Mouse (Mus musculus): Measurements from ENCODE around the gene Myrip.

Myrip gene

GRCm38 (mm10) chr9:120449696-120450329, 148.5 kb downstream of the Myrip start:
- no peak for DNase-seq (ENCODE audit: extremely low spot score, low spot score)

DNA sequence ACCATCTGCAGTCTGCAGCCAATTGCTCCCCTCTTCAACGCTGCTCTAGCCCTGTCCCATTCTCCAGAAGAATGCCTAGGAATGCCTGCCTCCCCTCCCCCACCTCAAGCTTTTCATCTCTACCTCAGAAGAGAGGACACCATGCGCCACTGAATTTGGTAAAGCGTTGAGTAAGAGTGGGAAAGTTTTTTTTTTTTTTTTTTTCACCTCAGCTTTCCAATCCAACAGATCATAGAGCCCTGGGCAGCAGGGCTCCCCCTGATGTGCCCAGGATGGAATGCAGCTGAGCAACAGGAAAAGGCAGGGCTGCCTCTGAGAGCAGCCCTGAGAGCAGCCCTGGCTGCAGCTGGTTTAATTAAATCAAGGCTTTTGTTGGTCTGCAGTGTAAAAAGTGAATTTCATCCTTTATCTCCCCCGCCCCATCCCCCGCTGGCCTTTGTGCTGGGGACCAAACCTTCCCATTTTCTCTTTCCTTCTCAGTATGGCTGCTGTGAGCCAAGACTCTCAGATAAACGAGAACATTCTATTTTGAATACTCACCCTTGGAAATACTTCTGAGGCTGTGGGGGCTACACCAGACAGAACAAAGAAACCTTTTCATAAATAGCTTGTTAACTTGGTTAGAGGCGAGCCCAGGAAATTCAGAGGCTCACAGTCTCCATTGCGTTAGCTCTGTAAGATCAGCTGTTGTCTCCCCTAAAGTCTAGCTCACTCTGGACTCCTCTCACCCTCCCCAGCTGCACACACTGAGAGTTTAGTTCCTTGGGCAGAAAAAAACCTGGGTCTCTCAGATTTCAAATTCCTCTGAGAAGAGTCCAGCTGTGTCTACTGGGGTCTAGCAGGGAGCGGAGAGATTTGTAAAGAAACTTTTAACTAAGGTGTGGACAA, 154.7 kb downstream of the Myrip start:
- peak; percentile 33 for DNase-seq (ENCODE audit: extremely low spot score, low spot score)

GRCm38 (mm10) chr9:120470431-120470830, 169.1 kb downstream of the Myrip start:
- DNase-seq (ENCODE audit: extremely low spot score, low spot score) = no peak

GRCm38 (mm10) chr9:120481644-120482043, 180.3 kb downstream of the Myrip start:
- DNase-seq (ENCODE audit: extremely low spot score, low spot score) = no peak

GRCm38 (mm10) chr9:120482382-120482781, 181.1 kb downstream of the Myrip start:
- no peak for DNase-seq (ENCODE audit: extremely low spot score, low spot score)

DNA sequence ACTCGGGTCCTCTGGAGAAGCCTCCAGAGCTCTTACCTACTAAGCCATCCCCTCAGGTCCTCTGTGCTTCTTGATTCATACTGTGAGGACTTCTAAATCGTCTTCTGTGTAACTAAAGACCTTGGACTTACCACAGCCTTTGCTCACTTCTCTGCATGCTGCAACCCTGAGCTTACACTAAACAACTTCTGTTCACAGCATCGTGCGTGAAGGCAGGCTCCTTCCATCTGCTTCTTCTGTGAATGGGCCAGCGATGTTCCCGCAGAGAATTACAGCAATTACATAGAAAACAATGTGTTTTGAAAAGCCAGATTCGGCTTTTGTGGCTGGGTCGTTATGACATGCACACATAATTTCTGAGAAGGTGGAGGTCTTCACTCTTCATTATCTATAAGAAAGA, 181.8 kb downstream of the Myrip start:
- DNase-seq (ENCODE audit: extremely low spot score, low spot score) = no peak

- DNase-seq (ENCODE audit: extremely low spot score, low spot score) = no peak
These were observed 185.8 kb downstream of the Myrip start for GRCm38 (mm10) chr9:120487076-120487475.

- no peak for DNase-seq (ENCODE audit: extremely low spot score, low spot score)
These were observed 190.2 kb downstream of the Myrip start for GRCm38 (mm10) chr9:120491509-120491908.

DNA sequence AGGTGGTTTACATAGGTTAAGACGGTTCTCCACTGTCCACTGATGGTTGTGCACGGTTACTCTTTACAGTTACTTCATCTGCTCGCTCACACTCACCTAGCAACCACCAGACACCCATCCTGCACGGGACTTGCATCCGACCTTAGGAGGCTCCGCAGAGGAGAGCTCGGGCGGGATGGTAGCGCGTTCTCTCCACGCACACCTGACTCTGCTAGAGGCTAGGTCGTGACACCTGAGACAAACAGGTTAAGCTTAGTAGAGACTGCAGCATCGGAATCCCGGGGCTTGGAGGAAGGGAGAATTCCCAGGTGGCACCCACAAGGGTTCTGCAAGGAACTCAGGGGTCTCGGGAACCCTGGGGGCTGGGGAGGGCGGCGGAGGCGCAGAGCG, 190.7 kb downstream of the Myrip start, which contains the start of gene Eif1b:
Gene Eif1b, plus strand, starts transcription at position 223 of the 390 bp plus-strand sequence.
- DNase-seq (ENCODE audit: extremely low spot score, low spot score) = no peak

DNA sequence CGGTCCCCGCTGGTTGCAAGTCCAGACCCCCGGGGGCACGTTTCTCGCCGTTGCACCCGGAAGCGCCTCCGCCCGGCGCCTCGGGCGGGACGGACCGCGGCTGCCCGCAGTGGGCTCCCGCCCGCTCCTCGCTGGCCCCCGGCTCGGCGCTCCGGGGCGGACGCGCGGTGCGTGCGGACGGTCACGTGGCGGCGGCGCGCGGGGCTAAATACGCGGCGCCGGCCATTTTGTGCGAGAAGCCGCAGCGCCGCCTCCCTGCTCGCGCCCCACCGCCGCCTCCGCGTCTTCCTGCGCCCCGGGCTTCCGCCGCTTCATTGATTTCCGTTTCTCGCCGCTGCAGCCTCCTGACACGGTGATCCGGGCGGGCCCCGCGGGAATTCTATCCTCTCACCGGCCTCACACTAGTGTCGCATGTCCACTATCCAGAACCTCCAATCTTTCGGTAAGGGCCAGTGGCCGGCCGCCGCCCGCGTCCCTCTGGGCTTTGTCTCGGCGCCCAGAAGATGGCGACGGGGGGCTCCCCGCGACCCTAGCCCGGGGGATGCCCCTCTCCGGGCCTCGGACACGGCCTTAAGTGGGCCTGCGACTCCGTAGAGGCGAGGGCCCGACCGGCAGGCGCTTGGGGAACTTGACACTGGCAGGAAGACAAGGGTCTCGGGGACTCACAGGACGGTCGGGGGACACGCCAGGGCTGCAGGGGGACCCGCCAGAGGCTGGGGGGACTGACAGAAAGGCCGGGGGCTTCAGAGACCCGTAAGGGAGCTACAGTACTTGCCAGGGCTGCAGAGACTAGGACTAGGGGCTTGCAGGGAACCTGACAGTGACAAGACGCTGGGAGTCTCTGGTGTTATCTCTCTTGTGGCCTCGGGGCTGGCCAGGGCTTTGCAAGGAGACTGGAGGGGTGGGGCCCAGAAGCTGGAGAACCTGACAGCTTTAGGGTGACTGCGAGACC, 191.4 kb downstream of the Myrip start:
- DNase-seq (ENCODE audit: extremely low spot score, low spot score) = peak; percentile 83

DNA sequence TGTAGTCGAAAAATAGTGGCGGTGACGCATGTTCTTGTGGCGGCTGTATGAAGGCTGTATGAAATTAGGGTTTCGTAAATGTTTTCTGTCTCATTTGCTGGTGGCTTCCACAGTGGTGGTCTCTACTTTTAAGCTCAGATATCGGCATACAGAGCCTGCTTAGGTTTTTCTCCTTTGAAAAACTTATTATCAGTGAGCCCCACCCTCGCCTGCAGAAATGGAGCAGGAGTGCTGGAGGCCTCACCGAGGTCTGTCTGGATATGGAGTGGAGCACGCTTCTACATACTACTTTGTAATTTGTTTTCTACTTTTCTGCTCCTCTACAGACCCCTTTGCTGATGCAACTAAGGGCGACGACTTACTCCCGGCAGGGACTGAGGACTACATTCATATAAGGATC, 192.5 kb downstream of the Myrip start:
- DNase-seq (ENCODE audit: extremely low spot score, low spot score) = no peak

DNA sequence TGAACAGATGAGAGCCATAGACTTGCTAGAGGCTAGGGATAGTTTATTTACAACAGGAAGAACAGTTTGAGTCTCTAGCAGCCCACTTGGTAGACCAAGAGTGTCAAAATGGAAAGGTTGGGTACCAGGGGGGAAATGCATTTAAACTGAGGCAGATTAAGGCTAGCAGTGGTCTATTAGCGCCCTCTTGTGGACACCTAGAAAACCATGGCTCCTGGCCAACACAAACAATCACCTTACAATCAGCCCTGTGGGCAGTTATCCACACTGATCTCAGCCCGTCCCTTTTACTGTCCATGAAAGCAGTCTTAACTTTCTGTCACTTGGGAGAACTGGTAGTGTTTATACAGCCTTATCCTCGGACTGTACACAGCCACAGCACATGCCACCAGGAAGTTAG, 195.4 kb downstream of the Myrip start:
- peak; percentile 71 for DNase-seq (ENCODE audit: extremely low spot score, low spot score)

DNA sequence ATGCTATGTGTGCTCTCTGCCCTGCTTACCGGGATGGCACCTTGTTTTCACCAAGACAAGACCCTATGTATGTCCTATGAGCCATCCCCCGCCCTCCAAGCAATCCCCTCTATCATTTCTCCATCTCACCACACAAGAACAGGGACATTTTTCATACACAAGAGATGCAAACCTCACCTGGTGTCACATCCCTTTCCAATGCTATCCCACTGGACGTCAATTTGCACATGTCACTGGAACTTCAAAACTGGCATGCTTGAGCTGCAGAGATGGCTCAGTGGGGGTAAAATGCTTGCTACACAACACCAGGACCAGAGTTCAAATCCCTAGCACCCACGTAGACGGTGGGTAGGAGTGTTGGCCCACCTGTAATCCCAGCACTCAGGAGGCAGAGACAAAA, 196.7 kb downstream of the Myrip start:
- no peak for DNase-seq (ENCODE audit: extremely low spot score, low spot score)

- DNase-seq (ENCODE audit: extremely low spot score, low spot score) = peak; percentile 32
These were observed 200.0 kb downstream of the Myrip start for GRCm38 (mm10) chr9:120501191-120501902.

DNA sequence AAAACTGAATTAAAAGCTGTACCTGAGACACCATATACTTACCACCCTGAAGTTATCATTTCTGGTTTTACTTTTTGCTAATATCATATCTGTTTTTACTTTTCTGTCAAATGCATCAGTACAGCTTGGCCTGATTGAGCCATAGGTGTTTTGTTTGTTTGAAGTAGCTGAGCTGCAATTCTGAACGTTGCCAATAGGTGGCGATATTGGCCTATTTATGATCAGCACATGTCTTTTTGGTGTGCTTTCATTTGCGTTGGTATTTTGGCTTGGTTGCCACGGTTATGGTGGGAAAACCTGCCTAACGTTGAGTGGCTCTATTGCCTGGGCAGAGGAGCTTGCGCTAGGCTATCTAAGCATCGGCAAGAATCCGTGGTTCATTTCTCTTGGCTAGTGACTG, 200.7 kb downstream of the Myrip start:
- DNase-seq (ENCODE audit: extremely low spot score, low spot score) = peak; percentile 89

DNA sequence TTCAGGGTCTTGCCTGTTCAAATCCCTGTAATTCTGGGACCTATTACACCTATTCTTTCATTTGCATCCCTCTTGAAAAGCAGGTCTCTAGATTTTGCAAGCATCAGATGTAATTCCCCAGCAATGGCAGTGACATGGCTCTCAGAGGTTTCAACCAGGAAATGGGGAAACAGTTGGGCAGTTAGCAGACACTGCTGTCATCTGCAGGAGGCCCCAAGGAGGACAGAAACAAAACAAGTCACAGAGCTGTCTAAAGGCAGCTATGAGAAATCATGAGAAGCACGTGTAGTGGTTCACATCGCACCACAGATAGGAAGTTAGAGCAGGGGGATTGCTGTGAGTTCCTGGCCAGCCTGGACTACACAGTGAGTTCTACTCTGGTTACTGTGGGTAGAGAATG, 203.1 kb downstream of the Myrip start:
- DNase-seq (ENCODE audit: extremely low spot score, low spot score) = no peak

DNA sequence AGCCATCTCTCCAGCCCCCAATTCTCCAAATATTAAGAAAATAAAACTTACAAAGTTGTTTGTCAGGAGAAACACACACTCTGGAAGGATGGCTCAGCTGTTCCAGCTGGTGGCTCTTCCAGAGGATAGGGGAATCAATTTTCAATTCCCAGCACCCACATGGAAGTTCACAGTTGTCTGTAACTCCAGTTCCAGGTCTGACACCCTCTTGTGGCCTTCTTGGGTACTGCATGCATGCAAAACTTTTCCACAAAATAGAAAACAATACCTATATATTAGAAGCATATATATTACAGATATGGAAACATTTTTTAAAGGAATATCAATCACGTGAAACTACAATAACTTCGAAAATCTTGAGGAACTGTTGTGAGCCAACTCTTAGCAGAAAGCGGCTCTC, 210.5 kb downstream of the Myrip start:
- DNase-seq (ENCODE audit: extremely low spot score, low spot score) = peak; percentile 24

DNA sequence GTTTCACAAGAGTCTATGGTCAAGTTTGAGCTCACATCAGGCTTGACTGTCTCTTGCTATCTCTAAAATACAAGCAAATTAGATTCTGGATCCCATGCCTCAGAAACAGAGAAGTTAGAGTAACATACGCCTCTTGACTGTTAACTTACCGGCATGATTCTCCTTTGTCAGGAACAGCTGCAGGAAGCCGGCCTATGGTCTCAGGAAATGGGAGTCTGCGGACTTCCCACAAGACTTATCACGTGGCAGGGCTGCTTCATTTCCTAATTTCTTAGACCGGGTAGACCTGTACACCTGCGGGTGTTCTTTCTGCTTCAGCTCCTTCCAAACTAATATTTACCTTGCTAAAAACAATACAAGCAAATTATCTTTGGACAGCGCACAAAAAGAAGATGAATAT, 215.4 kb downstream of the Myrip start:
- DNase-seq (ENCODE audit: extremely low spot score, low spot score) = no peak

- DNase-seq (ENCODE audit: extremely low spot score, low spot score) = no peak
These were observed 217.6 kb downstream of the Myrip start for GRCm38 (mm10) chr9:120518946-120519345.

DNA sequence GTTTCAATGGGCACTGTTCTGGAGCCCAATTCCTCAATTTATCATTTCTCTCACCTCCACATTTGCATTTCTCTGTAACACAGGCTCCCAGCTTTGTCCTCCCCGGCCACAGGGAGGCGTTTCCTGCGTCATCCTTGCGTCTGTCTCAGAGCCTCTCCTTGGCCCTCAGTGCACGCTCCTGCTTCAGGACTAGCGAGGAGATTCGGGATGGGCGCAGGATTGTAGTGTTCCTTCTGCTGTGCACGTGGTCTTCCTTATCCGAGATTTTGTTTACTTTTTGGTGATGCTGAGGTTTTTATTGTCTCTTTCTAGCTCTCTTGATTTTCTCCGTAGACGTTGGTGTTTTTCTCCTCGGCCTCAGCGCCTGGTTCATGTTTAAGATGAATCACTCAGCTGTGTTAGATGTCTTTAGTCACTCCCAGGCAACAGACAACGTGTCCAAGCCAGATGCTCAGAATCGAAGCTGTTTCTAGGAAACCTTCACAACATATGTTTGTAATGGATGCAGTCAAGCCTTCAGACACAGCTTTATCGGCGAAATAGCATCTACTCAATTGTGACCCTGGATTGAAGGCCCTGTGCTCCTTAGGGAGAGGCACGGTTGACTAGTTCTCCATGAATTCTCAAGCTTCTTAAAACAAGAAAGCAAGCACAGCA, 218.3 kb downstream of the Myrip start:
- DNase-seq (ENCODE audit: extremely low spot score, low spot score) = no peak

Measured in neural tube, embryonic 10.5 days (tissue).